Mouse (Mus musculus) kidney, embryonic 14.5 days (tissue): ENCODE data around the gene Scn2b. TPM values are rescaled to one million over a fixed set of nuclear protein-coding genes. Genes with fewer than 3 reads are reported as not detected.

Experiments
- ATAC-seq: fragments of 200-750 bp; cut with Nextera tagmentation; 2 replicates; pipeline ENCODE4 v1.8.0; 2017; ENCODE audit warnings: moderate number of reproducible peaks, mild to moderate bottlenecking, moderate TSS enrichment, moderate library complexity; ENCODE audit not compliant: low FRiP score, low TSS enrichment
- H3K27ac ChIP-seq: fragments of 300-500 bp; sonication (generic); 2 replicates; pipeline ENCODE4 v1.5.1; 2014; ENCODE audit warnings: low read depth, mild to moderate bottlenecking, low read length, moderate library complexity, mixed read lengths
- H3K27me3 ChIP-seq: fragments of 300-500 bp; sonication (generic); 2 replicates; pipeline ENCODE4 v1.6.1; 2014; ENCODE audit warnings: mild to moderate bottlenecking, low read length; ENCODE audit not compliant: control insufficient read depth, insufficient read depth
- H3K36me3 ChIP-seq: fragments of 300-500 bp; sonication (generic); 2 replicates; pipeline ENCODE4 v1.6.1; 2014; ENCODE audit warnings: low read length, mixed read lengths; ENCODE audit not compliant: control insufficient read depth, insufficient read depth
- H3K4me1 ChIP-seq: fragments of 300-500 bp; sonication (generic); 2 replicates; pipeline ENCODE4 v1.6.1; 2014; ENCODE audit warnings: low read length, mixed read lengths; ENCODE audit not compliant: control insufficient read depth, insufficient read depth
- H3K4me2 ChIP-seq: fragments of 300-500 bp; sonication (generic); replicated peaks from 2 replicates; pipeline ENCODE4 v1.6.1; 2014; ENCODE audit warnings: low read depth, mild to moderate bottlenecking, low read length
- H3K4me3 ChIP-seq: fragments of 300-500 bp; sonication (generic); 2 replicates; pipeline ENCODE4 v1.5.1; 2014; ENCODE audit warnings: mild to moderate bottlenecking, low read length
- H3K9ac ChIP-seq: fragments of 300-500 bp; sonication (generic); 2 replicates; pipeline ENCODE4 v1.6.1; 2014; ENCODE audit warnings: low read depth, mild to moderate bottlenecking, low read length, moderate library complexity
- H3K9me3 ChIP-seq: fragments of 300-500 bp; sonication (generic); 2 replicates; pipeline ENCODE4 v1.6.1; 2016; ENCODE audit warnings: low read length; ENCODE audit not compliant: control insufficient read depth
- WGBS: fragments of 180-500 bp; shearing (Covaris S2); extraction: QIAGEN DNeasy Blood & Tissue Kit; methylation state at CpG from one replicate; pipeline ENCODE4 v1.1.7; 2014; 5-methylcytosine and 5-hydroxymethylcytosine counted together
- polyA plus RNA-seq: library from polyadenylated mRNA; unstranded; fragments of >200 nt; fragmentation: Nextera tagmentation; extraction: Ambion mirVana; gene quantifications from 2 replicates; pipeline ENCODE4 v1.2.1, GENCODE M21; 2014

Scn2b gene
- polyA plus RNA-seq, 1 experiment from 2014 or later: 5.3 TPM

GRCm38 (mm10) chr9:45145533-45146266 is 28.1 kb downstream of the Scn2b start:
- 3% methylated on average over 27 of the region's 27 CpGs for WGBS
- peak; percentile 62 for ATAC-seq
- Histone ChIP-seq H3K4me1 (peaks cover 7% of the 10 kb centered on the region; the same call in 1 of the 2 replicates), H3K27me3 (peaks cover 36% of the 10 kb centered on the region), H3K36me3 (no peaks in the 10 kb centered on the region), H3K4me2 (peak overlapping the region; percentile 75), H3K9me3 (no peaks in the 10 kb centered on the region), H3K9ac (peak overlapping the region; percentile 47), H3K4me3 (peak overlapping the region; percentile 33), H3K27ac (no peak overlapping the region)

GRCm38 (mm10) chr9:45146267-45146597 is 28.6 kb downstream of the Scn2b start:
- Histone ChIP-seq H3K27me3 (peaks cover 36% of the 10 kb centered on the region), H3K36me3 (no peaks in the 10 kb centered on the region), H3K4me1 (peaks cover 7% of the 10 kb centered on the region; the same call in 1 of the 2 replicates), H3K4me3 (peak overlapping the region; percentile 33), H3K27ac (no peak overlapping the region), H3K9ac (peak overlapping the region; percentile 47), H3K9me3 (no peaks in the 10 kb centered on the region), H3K4me2 (peak overlapping the region; percentile 75)
- ATAC-seq: no peak; the same call in 1 of the 2 replicates
- WGBS: 0% methylated on average over 5 of the region's 5 CpGs

- H3K27me3 ChIP-seq: peaks cover 12% of the 10 kb centered on the region
- no peak overlapping the region for H3K27ac ChIP-seq
- no peaks in the 10 kb centered on the region for H3K9me3 ChIP-seq
- H3K4me2 ChIP-seq: no peak overlapping the region
- peaks cover 2% of the 10 kb centered on the region; the same call in 1 of the 2 replicates for H3K4me1 ChIP-seq
- no peak overlapping the region for H3K9ac ChIP-seq
- H3K36me3 ChIP-seq: no peaks in the 10 kb centered on the region
- no peak overlapping the region for H3K4me3 ChIP-seq
- WGBS: 50% methylated on average over 1 of the region's 1 CpGs
- ATAC-seq: no peak
Observed at GRCm38 (mm10) chr9:45150933-45151332, 33.4 kb downstream of the Scn2b start.

- Histone ChIP-seq H3K9ac (no peak overlapping the region), H3K4me3 (no peak overlapping the region), H3K27me3 (peaks cover 6% of the 10 kb centered on the region; the same call in 1 of the 2 replicates), H3K27ac (no peak overlapping the region), H3K4me2 (no peak overlapping the region), H3K9me3 (peaks cover 2% of the 10 kb centered on the region; the same call in 1 of the 2 replicates), H3K4me1 (no peaks in the 10 kb centered on the region), H3K36me3 (no peaks in the 10 kb centered on the region)
- WGBS: 41% methylated on average over 7 of the region's 7 CpGs
- ATAC-seq: no peak
Observed at GRCm38 (mm10) chr9:45153361-45153760, 35.8 kb downstream of the Scn2b start.

- no peak for ATAC-seq
- Histone ChIP-seq H3K4me3 (no peak overlapping the region), H3K27ac (no peak overlapping the region), H3K36me3 (no peaks in the 10 kb centered on the region), H3K27me3 (no peaks in the 10 kb centered on the region), H3K9ac (no peak overlapping the region), H3K4me2 (no peak overlapping the region), H3K4me1 (no peaks in the 10 kb centered on the region), H3K9me3 (no peaks in the 10 kb centered on the region; the same call in 1 of the 2 replicates)
- WGBS: 74% methylated on average over 5 of the region's 5 CpGs
Observed at GRCm38 (mm10) chr9:45167903-45168302, 50.3 kb downstream of the Scn2b start.

- ATAC-seq: no peak
- no peaks in the 10 kb centered on the region for H3K36me3 ChIP-seq
- no peak overlapping the region for H3K4me3 ChIP-seq
- H3K4me2 ChIP-seq: no peak overlapping the region
- no peak overlapping the region for H3K9ac ChIP-seq
- no peak overlapping the region for H3K27ac ChIP-seq
- 87% methylated on average over 5 of the region's 5 CpGs for WGBS
- no peaks in the 10 kb centered on the region; the same call in 1 of the 2 replicates for H3K9me3 ChIP-seq
- H3K4me1 ChIP-seq: no peaks in the 10 kb centered on the region
- H3K27me3 ChIP-seq: no peaks in the 10 kb centered on the region
Observed at GRCm38 (mm10) chr9:45170150-45170549, 52.6 kb downstream of the Scn2b start.

- WGBS: 88% methylated on average over 1 of the region's 1 CpGs
- ATAC-seq: no peak
- no peaks in the 10 kb centered on the region for H3K27me3 ChIP-seq
- H3K4me2 ChIP-seq: no peak overlapping the region
- no peaks in the 10 kb centered on the region; the same call in 1 of the 2 replicates for H3K9me3 ChIP-seq
- H3K36me3 ChIP-seq: no peaks in the 10 kb centered on the region
- no peak overlapping the region for H3K9ac ChIP-seq
- H3K27ac ChIP-seq: no peak overlapping the region
- no peaks in the 10 kb centered on the region for H3K4me1 ChIP-seq
- no peak overlapping the region for H3K4me3 ChIP-seq
Observed at GRCm38 (mm10) chr9:45171073-45171610, 53.6 kb downstream of the Scn2b start.

- Histone ChIP-seq H3K9ac (no peak overlapping the region), H3K4me1 (no peaks in the 10 kb centered on the region), H3K27me3 (no peaks in the 10 kb centered on the region), H3K4me2 (no peak overlapping the region), H3K27ac (no peak overlapping the region), H3K9me3 (no peaks in the 10 kb centered on the region; the same call in 1 of the 2 replicates), H3K36me3 (no peaks in the 10 kb centered on the region), H3K4me3 (no peak overlapping the region)
- 56% methylated on average over 3 of the region's 3 CpGs for WGBS
- no peak for ATAC-seq
Observed at GRCm38 (mm10) chr9:45173475-45173874, 55.9 kb downstream of the Scn2b start.

- H3K4me1 ChIP-seq: no peaks in the 10 kb centered on the region
- no peak overlapping the region for H3K9ac ChIP-seq
- no peak overlapping the region for H3K4me2 ChIP-seq
- H3K36me3 ChIP-seq: no peaks in the 10 kb centered on the region
- H3K27ac ChIP-seq: no peak overlapping the region
- H3K4me3 ChIP-seq: no peak overlapping the region
- no peak for ATAC-seq
- no peaks in the 10 kb centered on the region for H3K27me3 ChIP-seq
- 88% methylated on average over 5 of the region's 5 CpGs for WGBS
- H3K9me3 ChIP-seq: no peaks in the 10 kb centered on the region
Observed at GRCm38 (mm10) chr9:45179282-45179681, 61.7 kb downstream of the Scn2b start.
